Mouse (Mus musculus) midbrain, embryonic 14.5 days (tissue): ENCODE data around the gene Matn3. TPM values are rescaled to one million over a fixed set of nuclear protein-coding genes. Genes with fewer than 3 reads are reported as not detected.
A peak's percentile ranks its signal among the peaks of the same experiment; 100 is the strongest.

Source experiments
- ATAC-seq: fragments of 200-750 bp; cut with Nextera tagmentation; 2 replicates; pipeline ENCODE4 v1.8.0; 2017; ENCODE audit warnings: moderate number of reproducible peaks, moderate library complexity; ENCODE audit not compliant: low FRiP score, low TSS enrichment
- DNase-seq: peaks from one replicate; pipeline ENCODE4 v3.0.0-alpha.2; 2015
- H3K27ac ChIP-seq: fragments of 300-500 bp; sonication (generic); replicated peaks from 2 replicates; pipeline ENCODE4 v1.5.1; 2014; ENCODE audit warnings: mild to moderate bottlenecking, low read depth, low read length, moderate library complexity
- H3K27me3 ChIP-seq: fragments of 300-500 bp; sonication (generic); 2 replicates; pipeline ENCODE4 v1.6.1; 2014; ENCODE audit warnings: low read length, control low read depth, mixed read lengths; ENCODE audit not compliant: control insufficient read depth, insufficient read depth
- H3K36me3 ChIP-seq: fragments of 300-500 bp; sonication (generic); 2 replicates; pipeline ENCODE4 v1.6.1; 2014; ENCODE audit warnings: low read length, control low read depth; ENCODE audit not compliant: control insufficient read depth, insufficient read depth
- H3K4me1 ChIP-seq: fragments of 300-500 bp; sonication (generic); 2 replicates; pipeline ENCODE4 v1.6.1; 2014; ENCODE audit warnings: mild to moderate bottlenecking, antibody characterized with exemption, low read length, control low read depth; ENCODE audit not compliant: control insufficient read depth, insufficient read depth
- H3K4me2 ChIP-seq: fragments of 300-500 bp; sonication (generic); 2 replicates; pipeline ENCODE4 v1.6.1; 2014; ENCODE audit warnings: mild to moderate bottlenecking, low read length, moderate library complexity
- H3K4me3 ChIP-seq: fragments of 300-500 bp; sonication (generic); replicated peaks from 2 replicates; pipeline ENCODE4 v1.5.1; 2014; ENCODE audit warnings: low read depth, low read length
- H3K9ac ChIP-seq: fragments of 300-500 bp; sonication (generic); replicated peaks from 2 replicates; pipeline ENCODE4 v1.6.1; 2014; ENCODE audit warnings: mild to moderate bottlenecking, low read length, moderate library complexity
- H3K9me3 ChIP-seq: fragments of 300-500 bp; sonication (generic); 2 replicates; pipeline ENCODE4 v1.6.1; 2016; ENCODE audit warnings: low read length, control low read depth, mixed read lengths; ENCODE audit not compliant: control insufficient read depth
- WGBS: fragments of 180-500 bp; shearing (Covaris S2); extraction: QIAGEN DNeasy Blood & Tissue Kit; methylation state at CpG from one replicate; pipeline ENCODE4 v1.1.7; 2014; 5-methylcytosine and 5-hydroxymethylcytosine counted together
- polyA plus RNA-seq: library from polyadenylated mRNA; unstranded; fragments of >200 nt; fragmentation: Nextera tagmentation; extraction: Ambion mirVana; gene quantifications from 2 replicates; pipeline ENCODE4 v1.2.1, GENCODE M21; 2014

Matn3 gene
- polyA plus RNA-seq, 1 experiment from 2014 or later: 0.11 TPM

DNA sequence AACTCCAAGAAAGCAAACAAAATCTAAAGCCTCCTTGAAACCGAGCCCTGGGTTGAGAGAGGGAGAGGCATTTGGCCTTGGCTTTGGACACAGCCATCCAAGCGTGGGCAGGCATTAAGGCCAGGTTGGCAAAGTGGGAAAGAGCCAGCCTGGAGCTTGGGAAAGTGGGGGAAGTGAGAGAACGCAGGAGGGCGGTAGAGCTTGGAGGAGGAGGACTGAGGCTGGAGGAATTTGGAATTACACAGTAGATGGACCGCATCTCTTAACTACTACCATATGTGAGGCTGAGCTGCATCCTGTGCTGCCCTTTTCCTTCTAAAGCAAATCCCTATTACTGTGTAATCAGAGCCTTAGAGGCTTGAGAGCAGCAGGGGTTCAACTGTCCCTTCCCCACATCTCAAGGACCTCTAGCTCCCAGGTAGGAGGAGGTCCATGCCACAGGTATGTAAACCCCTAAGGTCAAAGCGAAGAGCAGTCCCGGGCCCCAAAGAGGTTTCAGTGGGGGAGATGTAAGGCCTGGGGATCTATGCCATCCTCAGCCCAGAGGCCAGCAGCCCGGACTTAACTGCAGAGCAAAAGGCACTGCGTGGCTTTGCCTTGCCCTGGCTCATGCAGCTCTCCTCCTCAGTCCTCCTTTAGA, 33.9 kb upstream of the Matn3 start:
- H3K27me3 ChIP-seq: no peaks in the 10 kb centered on the region
- H3K36me3 ChIP-seq: no peaks in the 10 kb centered on the region
- peaks cover 8% of the 10 kb centered on the region; the same call in 1 of the 2 replicates for H3K4me1 ChIP-seq
- H3K9me3 ChIP-seq: no peaks in the 10 kb centered on the region
- H3K4me3 ChIP-seq: no peak overlapping the region
- ATAC-seq: no peak
- no peak overlapping the region for H3K9ac ChIP-seq
- H3K4me2 ChIP-seq: no peak overlapping the region
- 59% methylated on average over 9 of the region's 9 CpGs for WGBS
- H3K27ac ChIP-seq: no peak overlapping the region
- no peak for DNase-seq

DNA sequence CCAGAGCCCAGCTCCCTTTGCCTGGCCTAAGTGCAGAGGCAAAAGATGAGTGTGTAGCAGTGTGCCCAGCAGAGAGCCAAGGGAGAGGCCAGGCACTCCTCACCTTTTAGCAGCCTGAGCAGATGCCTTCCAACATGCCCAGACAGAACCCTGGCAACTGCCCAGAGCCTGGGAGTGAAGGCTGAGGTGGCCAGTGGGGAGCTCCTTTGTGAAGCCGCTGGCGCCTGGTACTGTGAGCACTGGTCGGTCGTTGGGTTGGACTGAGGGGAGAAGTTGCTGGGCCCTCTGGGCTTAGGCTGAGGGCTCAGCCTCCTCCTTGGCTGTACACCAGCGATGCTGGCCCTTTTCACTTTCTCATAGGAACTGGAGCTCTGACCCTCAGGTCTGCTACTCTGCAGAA, 31.4 kb upstream of the Matn3 start:
- no peaks in the 10 kb centered on the region for H3K36me3 ChIP-seq
- H3K4me3 ChIP-seq: no peak overlapping the region
- ATAC-seq (no peak), DNase-seq (peak; percentile 45)
- no peaks in the 10 kb centered on the region for H3K9me3 ChIP-seq
- H3K4me1 ChIP-seq: peaks cover 8% of the 10 kb centered on the region; the same call in 1 of the 2 replicates
- H3K9ac ChIP-seq: no peak overlapping the region
- WGBS: 34% methylated on average over 5 of the region's 5 CpGs
- H3K27me3 ChIP-seq: no peaks in the 10 kb centered on the region
- H3K4me2 ChIP-seq: no peak overlapping the region
- H3K27ac ChIP-seq: peak overlapping the region; percentile 46; the same call in 1 of the 2 replicates

DNA sequence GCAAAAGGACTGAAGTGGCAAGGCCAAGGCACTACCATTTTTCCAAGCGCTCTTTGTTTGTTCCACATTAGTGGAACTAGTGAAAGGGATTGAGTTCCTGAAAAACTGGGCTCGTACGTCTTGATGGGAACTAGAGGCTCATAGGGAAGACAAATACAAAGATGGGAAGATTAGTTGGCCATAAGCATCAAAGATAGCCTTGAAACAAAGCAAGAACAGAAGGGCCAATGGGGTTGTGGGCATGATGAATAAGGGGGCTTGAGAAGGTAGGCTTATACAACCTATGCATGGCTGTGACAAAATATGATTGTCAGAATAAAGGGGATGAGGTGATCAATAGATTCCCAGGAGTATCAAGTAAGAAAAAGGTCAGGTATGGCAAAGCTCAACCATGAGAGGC, 28.5 kb upstream of the Matn3 start:
- Histone ChIP-seq H3K9ac (no peak overlapping the region), H3K27me3 (no peaks in the 10 kb centered on the region), H3K9me3 (no peaks in the 10 kb centered on the region), H3K4me1 (peaks cover 16% of the 10 kb centered on the region), H3K27ac (no peak overlapping the region), H3K4me3 (no peak overlapping the region), H3K36me3 (no peaks in the 10 kb centered on the region), H3K4me2 (no peak overlapping the region)
- DNase-seq (no peak), ATAC-seq (no peak)
- WGBS: 95% methylated on average over 3 of the region's 3 CpGs

DNA sequence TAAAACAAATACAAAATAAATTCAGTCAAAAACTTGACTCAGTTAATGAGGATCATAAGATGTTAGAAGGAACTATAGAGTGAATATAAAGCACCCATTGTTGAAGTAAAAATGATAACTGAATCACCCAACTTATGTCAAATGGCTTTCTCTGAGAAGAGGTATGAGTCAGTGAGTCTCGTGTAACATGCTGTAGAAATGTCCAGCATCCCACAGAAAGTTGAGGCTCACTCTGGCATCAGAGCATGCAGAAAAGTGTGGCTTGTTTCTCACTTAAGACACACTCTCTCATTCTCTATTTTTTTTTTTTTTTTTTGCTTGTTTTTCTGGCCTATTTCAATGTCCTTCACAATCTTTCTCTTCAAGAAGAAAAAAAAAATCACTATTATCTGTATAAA, 26.7 kb upstream of the Matn3 start:
- peak overlapping the region; percentile 87 for H3K9ac ChIP-seq
- peak overlapping the region; percentile 95 for H3K27ac ChIP-seq
- no peak for DNase-seq
- H3K4me1 ChIP-seq: peaks cover 23% of the 10 kb centered on the region
- H3K27me3 ChIP-seq: no peaks in the 10 kb centered on the region
- peak overlapping the region; percentile 59 for H3K4me2 ChIP-seq
- H3K4me3 ChIP-seq: peak overlapping the region; percentile 80
- ATAC-seq: no peak
- 0 out of 2 replicates have a peak, but pooled peaks cover under 1% of the 10 kb centered on the region for H3K36me3 ChIP-seq
- WGBS: 26% methylated on average over 1 of the region's 1 CpGs
- H3K9me3 ChIP-seq: no peaks in the 10 kb centered on the region

GRCm38 (mm10) chr12:8921394-8922368, 26.0 kb upstream of the Matn3 start, which contains the start of gene Laptm4a:
Gene Laptm4a (plus strand): TSS chr12:8921664.
- Histone ChIP-seq H3K27me3 (no peaks in the 10 kb centered on the region), H3K4me1 (peaks cover 23% of the 10 kb centered on the region), H3K9me3 (no peaks in the 10 kb centered on the region), H3K27ac (peak within 1 kb of the TSS; percentile 95), H3K9ac (peak within 1 kb of the TSS; percentile 87), H3K4me3 (peak within 1 kb of the TSS; percentile 80), H3K4me2 (peak within 1 kb of the TSS; percentile 86), H3K36me3 (0 out of 2 replicates have a peak, but pooled peaks cover 4% of the 10 kb centered on the region)
- peak; percentile 99 for DNase-seq
- WGBS: under 1% methylated on average over 73 of the region's 73 CpGs
- ATAC-seq: peak; percentile 98

GRCm38 (mm10) chr12:8922369-8923124, 25.2 kb upstream of the Matn3 start:
- peak overlapping the region; percentile 80 for H3K4me3 ChIP-seq
- H3K4me1 ChIP-seq: peaks cover 23% of the 10 kb centered on the region
- H3K27ac ChIP-seq: peak overlapping the region; percentile 95
- H3K27me3 ChIP-seq: no peaks in the 10 kb centered on the region
- H3K36me3 ChIP-seq: 0 out of 2 replicates have a peak, but pooled peaks cover 7% of the 10 kb centered on the region
- peak overlapping the region; percentile 87 for H3K9ac ChIP-seq
- ATAC-seq (no peak), DNase-seq (peak; percentile 32)
- H3K9me3 ChIP-seq: no peaks in the 10 kb centered on the region
- 5% methylated on average over 30 of the region's 30 CpGs for WGBS
- peak overlapping the region; percentile 86 for H3K4me2 ChIP-seq

DNA sequence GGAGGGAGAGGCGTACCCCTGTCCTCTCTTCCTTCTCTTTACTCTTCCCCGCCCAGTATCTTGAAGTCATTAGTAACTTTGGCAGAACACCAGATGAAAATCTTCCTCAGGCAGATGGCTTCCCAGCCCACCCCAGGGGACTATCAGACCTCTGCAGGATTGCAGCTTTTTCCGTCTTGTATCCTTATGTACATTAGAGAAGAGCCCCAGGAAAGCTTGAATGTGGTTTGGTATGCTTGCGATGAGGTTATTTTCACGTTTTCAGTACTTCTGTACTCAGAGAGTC, 24.7 kb upstream of the Matn3 start:
- Histone ChIP-seq H3K9ac (peak overlapping the region; percentile 87), H3K27ac (no peak overlapping the region)
- peak; percentile 46 for DNase-seq

DNA sequence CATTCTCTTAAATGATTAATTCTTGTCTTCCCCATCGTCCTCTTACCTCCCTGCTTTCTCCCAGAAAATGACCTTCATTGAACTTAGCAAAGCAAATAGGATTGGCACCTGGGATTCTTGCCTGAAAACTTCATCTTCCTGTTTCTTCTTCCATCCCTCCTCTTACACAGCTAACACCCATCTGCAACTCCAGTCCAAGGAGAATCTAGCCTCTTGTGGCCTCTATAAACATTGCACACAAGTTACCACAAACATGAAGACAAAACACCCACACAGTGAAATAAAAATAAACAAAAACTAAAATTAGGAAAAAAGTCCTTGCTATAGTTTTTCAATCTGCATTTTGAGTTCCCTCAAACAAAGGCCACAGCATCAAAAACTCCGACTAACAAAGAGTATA, 24.1 kb upstream of the Matn3 start:
- no peaks in the 10 kb centered on the region for H3K27me3 ChIP-seq
- H3K4me3 ChIP-seq: peak overlapping the region; percentile 80
- H3K4me2 ChIP-seq: peak overlapping the region; percentile 86
- H3K27ac ChIP-seq: no peak overlapping the region
- H3K9ac ChIP-seq: peak overlapping the region; percentile 87; the same call in 1 of the 2 replicates
- 53% methylated on average over 2 of the region's 2 CpGs for WGBS
- DNase-seq: no peak
- 0 out of 2 replicates have a peak, but pooled peaks cover 7% of the 10 kb centered on the region for H3K36me3 ChIP-seq
- peaks cover 23% of the 10 kb centered on the region for H3K4me1 ChIP-seq
- no peak for ATAC-seq
- H3K9me3 ChIP-seq: no peaks in the 10 kb centered on the region

More for the DNA sequence above, 24.7 kb upstream of the Matn3 start:
- H3K4me3 ChIP-seq: peak overlapping the region; percentile 80
- H3K4me2 ChIP-seq: peak overlapping the region; percentile 86
- WGBS: 32% methylated on average over 5 of the region's 5 CpGs
- no peaks in the 10 kb centered on the region for H3K9me3 ChIP-seq
- ATAC-seq: no peak
- H3K27me3 ChIP-seq: no peaks in the 10 kb centered on the region
- H3K4me1 ChIP-seq: peaks cover 23% of the 10 kb centered on the region
- 0 out of 2 replicates have a peak, but pooled peaks cover 7% of the 10 kb centered on the region for H3K36me3 ChIP-seq
